Mouse (Mus musculus): ENCODE data around the gene Capn12. TPM values are rescaled to one million over a fixed set of nuclear protein-coding genes. Genes with fewer than 3 reads are reported as not detected.

Gene Capn12
- total and polyA plus RNA-seq, 2 experiments = 0.04 TPM; not detected in 1

DNA sequence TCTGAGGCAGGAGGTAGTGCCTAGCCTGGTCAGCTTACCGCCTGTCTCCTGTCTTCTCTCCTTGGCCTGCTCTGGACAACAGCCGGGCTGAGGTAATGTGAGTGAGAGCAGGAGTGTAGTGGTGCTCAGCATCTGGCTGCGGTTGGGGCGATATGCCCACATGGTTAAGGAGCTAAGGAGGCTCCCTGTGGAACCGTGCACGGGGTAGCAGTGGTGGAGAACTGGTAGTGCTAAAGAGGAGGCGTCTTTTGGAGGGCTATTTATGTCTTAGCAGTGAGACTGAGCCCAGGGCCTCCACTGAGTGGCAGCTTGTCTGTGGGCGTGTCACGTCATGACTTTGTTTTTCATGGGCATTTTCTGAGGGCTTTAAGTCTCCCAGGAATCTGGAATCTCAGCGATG is 22.6 kb downstream of the Capn12 start:
- no peak overlapping the region for H3K4me3 ChIP-seq (ENCODE audit: insufficient read depth, low read depth, low read length)
- no peak overlapping the region for H3K27ac ChIP-seq (replicated peaks; ENCODE audit: insufficient read depth, low read depth, low read length)
- no peak overlapping the region for H3K9ac ChIP-seq (ENCODE audit: low read depth, low read length)
- H3K4me1 ChIP-seq (ENCODE audit: control insufficient read depth, insufficient read depth, low read length) = no peaks in the 10 kb centered on the region
- H3K36me3 ChIP-seq (ENCODE audit: control insufficient read depth, insufficient read depth, low read length) = peaks cover 58% of the 10 kb centered on the region
- TF ChIP-seq CTCF (IDR thresholded peaks at IDR 0.05; ENCODE audit: low read depth, low read length) = no peak
- TF ChIP-seq POLR2A (IDR thresholded peaks at IDR 0.05; ENCODE audit: extremely low read depth, insufficient read depth, low read length) = no peak
- no peak for DNase-seq (ENCODE audit: extremely low read depth, low read depth, low spot score)
- H3K27me3 ChIP-seq (ENCODE audit: control insufficient read depth, insufficient read depth, low read length) = no peaks in the 10 kb centered on the region
- WGBS = 93% methylated on average over 10 of the region's 10 CpGs
- no peaks in the 10 kb centered on the region for H3K79me2 ChIP-seq (ENCODE audit: control insufficient read depth, insufficient read depth, low read length)

DNA sequence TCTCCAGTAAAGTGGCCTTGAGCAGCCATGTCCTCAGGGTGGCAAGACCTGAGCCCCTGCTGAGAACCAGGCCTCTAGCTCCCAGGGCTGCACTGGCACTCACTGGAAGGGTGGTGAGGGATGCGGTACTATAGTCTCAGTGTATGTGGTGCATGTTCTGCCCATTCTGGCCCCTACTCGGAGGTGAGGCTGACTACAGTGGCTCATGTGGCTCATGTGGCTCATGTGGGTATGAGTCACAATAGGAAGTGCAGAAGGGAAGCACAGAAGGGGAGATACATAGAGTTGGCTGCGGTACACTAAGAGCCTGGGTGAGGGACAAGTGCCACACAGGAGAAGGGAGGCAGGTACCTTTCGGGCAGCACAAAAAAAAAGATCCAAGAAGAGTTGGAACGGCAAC is 26.0 kb downstream of the Capn12 start:
- Histone ChIP-seq H3K27me3 (ENCODE audit: control insufficient read depth, insufficient read depth, low read length) (no peaks in the 10 kb centered on the region), H3K79me2 (ENCODE audit: control insufficient read depth, insufficient read depth, low read length) (no peaks in the 10 kb centered on the region), H3K36me3 (ENCODE audit: control insufficient read depth, insufficient read depth, low read length) (peaks cover 58% of the 10 kb centered on the region), H3K4me3 (ENCODE audit: insufficient read depth, low read depth, low read length) (no peak overlapping the region), H3K9ac (ENCODE audit: low read depth, low read length) (no peak overlapping the region), H3K4me1 (ENCODE audit: control insufficient read depth, insufficient read depth, low read length) (peaks cover 6% of the 10 kb centered on the region), H3K27ac (replicated peaks; ENCODE audit: insufficient read depth, low read depth, low read length) (no peak overlapping the region)
- 87% methylated on average over 5 of the region's 5 CpGs for WGBS
- TF ChIP-seq CTCF (IDR thresholded peaks at IDR 0.05; ENCODE audit: low read depth, low read length) = no peak
- no peak for TF ChIP-seq POLR2A (IDR thresholded peaks at IDR 0.05; ENCODE audit: extremely low read depth, insufficient read depth, low read length)
- no peak for DNase-seq (ENCODE audit: extremely low read depth, low read depth, low spot score)

GRCm38 (mm10) chr7:28911632-28912031 is 30.4 kb downstream of the Capn12 start:
- Histone ChIP-seq H3K27me3 (ENCODE audit: control insufficient read depth, insufficient read depth, low read length) (no peaks in the 10 kb centered on the region), H3K27ac (replicated peaks; ENCODE audit: insufficient read depth, low read depth, low read length) (peak overlapping the region; percentile 83), H3K36me3 (ENCODE audit: control insufficient read depth, insufficient read depth, low read length) (peaks cover 69% of the 10 kb centered on the region), H3K9ac (ENCODE audit: low read depth, low read length) (no peak overlapping the region), H3K4me3 (ENCODE audit: insufficient read depth, low read depth, low read length) (no peak overlapping the region), H3K4me1 (ENCODE audit: control insufficient read depth, insufficient read depth, low read length) (peaks cover 11% of the 10 kb centered on the region), H3K79me2 (ENCODE audit: control insufficient read depth, insufficient read depth, low read length) (no peaks in the 10 kb centered on the region)
- 77% methylated on average over 4 of the region's 4 CpGs for WGBS
- TF ChIP-seq POLR2A (IDR thresholded peaks at IDR 0.05; ENCODE audit: extremely low read depth, insufficient read depth, low read length) (no peak), CTCF (IDR thresholded peaks at IDR 0.05; ENCODE audit: low read depth, low read length) (0 out of 2 replicates have a peak, but pooled peaks have one; percentile 11)
- peak; percentile 52 for DNase-seq (ENCODE audit: extremely low read depth, low read depth, low spot score)

GRCm38 (mm10) chr7:28913171-28913570 is 31.9 kb downstream of the Capn12 start:
- Histone ChIP-seq H3K4me3 (ENCODE audit: insufficient read depth, low read depth, low read length) (no peak overlapping the region), H3K4me1 (ENCODE audit: control insufficient read depth, insufficient read depth, low read length) (peaks cover 23% of the 10 kb centered on the region), H3K79me2 (ENCODE audit: control insufficient read depth, insufficient read depth, low read length) (no peaks in the 10 kb centered on the region), H3K9ac (ENCODE audit: low read depth, low read length) (no peak overlapping the region), H3K27me3 (ENCODE audit: control insufficient read depth, insufficient read depth, low read length) (no peaks in the 10 kb centered on the region), H3K36me3 (ENCODE audit: control insufficient read depth, insufficient read depth, low read length) (peaks cover 60% of the 10 kb centered on the region), H3K27ac (replicated peaks; ENCODE audit: insufficient read depth, low read depth, low read length) (peak overlapping the region; percentile 37)
- TF ChIP-seq CTCF (IDR thresholded peaks at IDR 0.05; ENCODE audit: low read depth, low read length) (no peak), POLR2A (IDR thresholded peaks at IDR 0.05; ENCODE audit: extremely low read depth, insufficient read depth, low read length) (no peak)
- 85% methylated on average over 11 of the region's 11 CpGs for WGBS
- DNase-seq (ENCODE audit: extremely low read depth, low read depth, low spot score) = no peak

DNA sequence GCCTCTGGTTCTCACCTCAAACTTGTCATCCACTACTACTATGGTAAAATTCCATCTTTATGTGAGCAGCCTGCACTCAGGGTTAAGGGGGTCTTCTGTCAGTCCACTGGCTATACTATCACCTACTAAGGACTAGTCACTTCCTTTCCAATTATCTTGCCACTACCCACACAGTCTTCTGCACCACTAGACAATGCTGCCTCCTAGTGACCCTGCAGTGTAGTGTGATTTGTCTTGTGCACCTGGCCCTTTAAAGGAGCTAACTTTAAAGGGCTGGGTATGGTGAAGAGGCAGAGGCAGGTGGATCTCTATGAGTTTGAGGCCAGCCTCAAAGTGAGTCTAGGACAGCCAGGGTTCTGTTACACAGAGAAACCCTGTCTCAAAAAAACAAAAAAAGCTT is 35.3 kb downstream of the Capn12 start:
- H3K9ac ChIP-seq (ENCODE audit: low read depth, low read length) = no peak overlapping the region
- H3K4me3 ChIP-seq (ENCODE audit: insufficient read depth, low read depth, low read length) = no peak overlapping the region
- H3K36me3 ChIP-seq (ENCODE audit: control insufficient read depth, insufficient read depth, low read length) = peaks cover 43% of the 10 kb centered on the region
- no peak for DNase-seq (ENCODE audit: extremely low read depth, low read depth, low spot score)
- H3K27me3 ChIP-seq (ENCODE audit: control insufficient read depth, insufficient read depth, low read length) = no peaks in the 10 kb centered on the region
- TF ChIP-seq POLR2A (IDR thresholded peaks at IDR 0.05; ENCODE audit: extremely low read depth, insufficient read depth, low read length) (no peak), CTCF (IDR thresholded peaks at IDR 0.05; ENCODE audit: low read depth, low read length) (peak; percentile 14; the same call in 1 of the 2 replicates)
- H3K27ac ChIP-seq (replicated peaks; ENCODE audit: insufficient read depth, low read depth, low read length) = no peak overlapping the region; the same call in 1 of the 2 replicates
- H3K4me1 ChIP-seq (ENCODE audit: control insufficient read depth, insufficient read depth, low read length) = peaks cover 45% of the 10 kb centered on the region
- peaks cover 9% of the 10 kb centered on the region; the same call in 1 of the 2 replicates for H3K79me2 ChIP-seq (ENCODE audit: control insufficient read depth, insufficient read depth, low read length)

DNA sequence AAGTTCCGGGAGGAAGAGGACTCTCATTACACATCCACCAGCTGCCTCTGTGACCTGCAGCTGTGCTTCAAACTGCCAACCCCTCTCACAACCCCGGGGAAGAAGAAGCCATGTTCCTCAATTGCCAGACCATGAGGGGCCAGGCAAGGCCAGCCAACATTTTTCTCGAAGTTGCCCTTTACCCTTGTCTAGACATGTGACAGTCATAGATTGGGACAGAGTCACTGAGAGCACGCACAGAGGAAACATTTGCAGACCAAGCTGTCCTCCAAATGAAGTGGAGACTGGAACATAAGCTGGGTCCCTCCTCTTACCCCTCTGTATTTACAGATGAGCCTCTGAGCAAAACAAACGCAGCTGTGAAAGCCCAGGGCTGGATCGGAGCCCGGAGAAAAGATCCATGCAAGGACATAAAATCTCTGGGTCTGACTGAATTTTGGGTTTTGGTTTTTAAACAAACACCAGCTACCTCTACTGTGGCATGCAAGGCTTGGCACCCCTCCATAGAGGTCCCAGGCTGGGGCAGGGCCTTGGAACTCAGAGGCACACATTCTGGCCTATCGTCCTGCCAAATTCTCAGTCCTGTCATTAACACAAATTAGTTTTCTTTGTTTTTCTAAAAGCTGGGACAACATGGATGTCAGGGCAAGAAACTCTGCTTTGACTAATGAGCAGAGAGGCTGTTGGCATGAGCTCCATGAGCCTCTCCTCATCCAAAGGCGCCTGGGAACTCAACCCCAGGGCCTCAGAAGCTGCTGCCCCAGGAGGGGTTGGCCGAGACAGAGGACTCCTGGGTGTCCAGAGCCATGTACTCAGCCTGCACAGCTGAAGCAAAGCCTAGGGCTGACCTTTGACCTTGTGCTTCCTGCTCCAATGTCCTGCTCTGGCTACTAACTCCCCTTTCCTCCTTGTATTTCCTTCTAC is 36.5 kb downstream of the Capn12 start:
- Histone ChIP-seq H3K4me1 (ENCODE audit: control insufficient read depth, insufficient read depth, low read length) (peaks cover 49% of the 10 kb centered on the region), H3K27ac (replicated peaks; ENCODE audit: insufficient read depth, low read depth, low read length) (peak overlapping the region; percentile 73), H3K36me3 (ENCODE audit: control insufficient read depth, insufficient read depth, low read length) (peaks cover 36% of the 10 kb centered on the region), H3K4me3 (ENCODE audit: insufficient read depth, low read depth, low read length) (no peak overlapping the region), H3K79me2 (ENCODE audit: control insufficient read depth, insufficient read depth, low read length) (peaks cover 22% of the 10 kb centered on the region), H3K27me3 (ENCODE audit: control insufficient read depth, insufficient read depth, low read length) (no peaks in the 10 kb centered on the region), H3K9ac (ENCODE audit: low read depth, low read length) (peak overlapping the region; percentile 20; the same call in 1 of the 2 replicates)
- whole genome bisulfite sequencing = 9% methylated on average over 10 of the region's 10 CpGs
- DNase-seq (ENCODE audit: extremely low read depth, low read depth, low spot score) = peak; percentile 93
- TF ChIP-seq POLR2A (IDR thresholded peaks at IDR 0.05; ENCODE audit: extremely low read depth, insufficient read depth, low read length) (no peak), CTCF (IDR thresholded peaks at IDR 0.05; ENCODE audit: low read depth, low read length) (no peak)

All from liver, adult 2 months (tissue).